Mouse (Mus musculus) ES-E14 (cell line): ENCODE data around the gene Sult4a1.

ENCODE experiments used
- HCFC1 ChIP-seq: IDR thresholded peaks from 2 replicates; pipeline ENCODE4 v1.6.1; 2012; ENCODE audit warnings: low read length, inconsistent platforms, borderline replicate concordance; ENCODE audit not compliant: insufficient read depth
- MAFK ChIP-seq: IDR thresholded peaks from 2 replicates; pipeline ENCODE4 v1.6.1; 2014; ENCODE audit warnings: mild to moderate bottlenecking, low read depth, low read length, inconsistent platforms; ENCODE audit not compliant: insufficient read depth
- ZC3H11A ChIP-seq: IDR thresholded peaks from 2 replicates; pipeline ENCODE4 v1.6.1; 2012; ENCODE audit warnings: low read depth, mild to moderate bottlenecking, inconsistent platforms, low read length, borderline replicate concordance

DNA sequence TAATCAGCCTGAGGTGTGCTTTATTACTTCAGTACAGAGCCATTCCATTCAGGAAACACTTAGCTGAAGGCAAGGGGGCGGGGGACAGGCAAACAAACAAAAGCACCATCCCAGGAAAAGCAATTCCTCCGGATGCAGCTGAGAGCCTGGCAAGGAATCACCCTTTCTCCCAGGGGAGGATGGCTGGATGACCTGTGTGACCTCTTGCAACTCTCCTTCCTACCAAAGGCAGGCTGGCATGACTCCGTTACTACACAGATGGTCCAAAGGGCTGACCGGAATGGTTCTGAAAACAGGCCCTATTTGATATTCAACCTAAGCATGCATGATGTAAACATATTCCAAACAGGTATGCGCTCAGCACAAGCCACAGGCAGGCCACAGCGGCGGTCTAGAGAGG lies 56.0 kb downstream of the Sult4a1 start:
- TF ChIP-seq ZC3H11A (no peak), MAFK (no peak), HCFC1 (no peak)
